Mouse (Mus musculus) small intestine, adult 2 months (tissue): ENCODE results near the gene Cage1.

Experiments used
- CTCF ChIP-seq: fragments of 200-500 bp; IDR thresholded peaks from 2 replicates; pipeline ENCODE4 v1.5.1; 2012; ENCODE audit warnings: low read depth, mild to moderate bottlenecking, control low read depth, inconsistent platforms, low read length, moderate library complexity, mixed read lengths; ENCODE audit not compliant: insufficient replicate concordance, insufficient read length; ENCODE audit errors: extremely low read depth
- POLR2A ChIP-seq: fragments of 200-500 bp; IDR thresholded peaks from 2 replicates; pipeline ENCODE4 v1.6.1; 2012; ENCODE audit warnings: low read depth, mild to moderate bottlenecking, control low read depth, inconsistent platforms, low read length, moderate library complexity

- TF ChIP-seq POLR2A = no peak
- no peak for TF ChIP-seq CTCF
Measured at GRCm38 (mm10) chr13:37959936-37960335, 76.9 kb downstream of the Cage1 start.
